Mouse (Mus musculus): ENCODE results near the gene Rtn4ip1. TPM values are rescaled to one million over a fixed set of nuclear protein-coding genes. Genes with fewer than 3 reads are reported as not detected.

Gene Rtn4ip1
- polyA plus RNA-seq, 2 experiments: 10.8 to 14.8 TPM

- DNase-seq (ENCODE audit: low spot score): no peak
- peak overlapping the region; percentile 65 for H3K9ac ChIP-seq (ENCODE audit: low read depth, low read length, severe bottlenecking)
- no peak for TF ChIP-seq POLR2A (IDR thresholded peaks at IDR 0.05; ENCODE audit: borderline replicate concordance, extremely low read depth, insufficient read depth, insufficient read length)
Observed at GRCm38 (mm10) chr10:43900883-43901570, 580 bp upstream of the Rtn4ip1 start.

GRCm38 (mm10) chr10:43904569-43904968 is 3.0 kb downstream of the Rtn4ip1 start:
- H3K4me3 ChIP-seq (replicated peaks; ENCODE audit: low read length): no peak overlapping the region
- no peaks in the 10 kb centered on the region for H3K27me3 ChIP-seq (ENCODE audit: control insufficient read depth, insufficient read depth, low read length)
- ATAC-seq (ENCODE audit: low FRiP score, low read depth): no peak
- H3K4me1 ChIP-seq (ENCODE audit: control insufficient read depth, insufficient read depth, low read length): peaks cover 9% of the 10 kb centered on the region; the same call in 1 of the 2 replicates
- DNase-seq (ENCODE audit: low spot score): no peak
- H3K36me3 ChIP-seq (ENCODE audit: control insufficient read depth, insufficient read depth, low read length): no peaks in the 10 kb centered on the region
- H3K27ac ChIP-seq (replicated peaks; ENCODE audit: low read depth, low read length): no peak overlapping the region
- 66% methylated on average over 1 of the region's 1 CpGs for WGBS
- H3K9ac ChIP-seq (ENCODE audit: low read depth, low read length, severe bottlenecking): no peak overlapping the region
- no peaks in the 10 kb centered on the region for H3K9me3 ChIP-seq (ENCODE audit: control insufficient read depth, low read length)
- no peak overlapping the region for H3K4me2 ChIP-seq (replicated peaks; ENCODE audit: low read depth, low read length, severe bottlenecking)
- TF ChIP-seq POLR2A (IDR thresholded peaks at IDR 0.05; ENCODE audit: borderline replicate concordance, extremely low read depth, insufficient read depth, insufficient read length): no peak

More at GRCm38 (mm10) chr10:43900883-43901570, 580 bp upstream of the Rtn4ip1 start:
- H3K4me1 ChIP-seq (ENCODE audit: control insufficient read depth, insufficient read depth, low read length): peaks cover 9% of the 10 kb centered on the region; the same call in 1 of the 2 replicates
- H3K4me2 ChIP-seq (replicated peaks; ENCODE audit: low read depth, low read length, severe bottlenecking): peak overlapping the region; percentile 67
- no peaks in the 10 kb centered on the region for H3K9me3 ChIP-seq (ENCODE audit: control insufficient read depth, low read length)
- ATAC-seq (ENCODE audit: low FRiP score, low read depth): peak; percentile 72; the same call in 1 of the 2 replicates
- WGBS: 10% methylated on average over 28 of the region's 30 CpGs
- peak overlapping the region; percentile 73 for H3K4me3 ChIP-seq (replicated peaks; ENCODE audit: low read length)
- H3K36me3 ChIP-seq (ENCODE audit: control insufficient read depth, insufficient read depth, low read length): no peaks in the 10 kb centered on the region
- 0 out of 2 replicates have a peak overlapping the region, but pooled peaks have one; percentile 43 for H3K27ac ChIP-seq (replicated peaks; ENCODE audit: low read depth, low read length)
- H3K27me3 ChIP-seq (ENCODE audit: control insufficient read depth, insufficient read depth, low read length): no peaks in the 10 kb centered on the region

GRCm38 (mm10) chr10:43910032-43910872 is 8.6 kb downstream of the Rtn4ip1 start:
- no peak overlapping the region for H3K4me2 ChIP-seq (replicated peaks; ENCODE audit: low read depth, low read length, severe bottlenecking)
- DNase-seq (ENCODE audit: low spot score) (no peak), ATAC-seq (ENCODE audit: low FRiP score, low read depth) (no peak)
- TF ChIP-seq POLR2A (IDR thresholded peaks at IDR 0.05; ENCODE audit: borderline replicate concordance, extremely low read depth, insufficient read depth, insufficient read length): no peak
- no peaks in the 10 kb centered on the region for H3K36me3 ChIP-seq (ENCODE audit: control insufficient read depth, insufficient read depth, low read length)
- no peaks in the 10 kb centered on the region for H3K4me1 ChIP-seq (ENCODE audit: control insufficient read depth, insufficient read depth, low read length)
- H3K4me3 ChIP-seq (replicated peaks; ENCODE audit: low read length): no peak overlapping the region
- no peak overlapping the region for H3K9ac ChIP-seq (ENCODE audit: low read depth, low read length, severe bottlenecking)
- 70% methylated on average over 12 of the region's 12 CpGs for WGBS
- no peak overlapping the region for H3K27ac ChIP-seq (replicated peaks; ENCODE audit: low read depth, low read length)
- H3K9me3 ChIP-seq (ENCODE audit: control insufficient read depth, low read length): no peaks in the 10 kb centered on the region
- H3K27me3 ChIP-seq (ENCODE audit: control insufficient read depth, insufficient read depth, low read length): no peaks in the 10 kb centered on the region

GRCm38 (mm10) chr10:43910873-43911142 is 9.2 kb downstream of the Rtn4ip1 start:
- no peaks in the 10 kb centered on the region for H3K4me1 ChIP-seq (ENCODE audit: control insufficient read depth, insufficient read depth, low read length)
- ATAC-seq (ENCODE audit: low FRiP score, low read depth): no peak
- 86% methylated on average over 8 of the region's 8 CpGs for WGBS

GRCm38 (mm10) chr10:43912236-43912635 is 10.6 kb downstream of the Rtn4ip1 start:
- 72% methylated on average over 3 of the region's 3 CpGs for WGBS
- no peaks in the 10 kb centered on the region for H3K36me3 ChIP-seq (ENCODE audit: control insufficient read depth, insufficient read depth, low read length)
- no peaks in the 10 kb centered on the region for H3K9me3 ChIP-seq (ENCODE audit: control insufficient read depth, low read length)
- no peak overlapping the region for H3K4me2 ChIP-seq (replicated peaks; ENCODE audit: low read depth, low read length, severe bottlenecking)
- 0 out of 2 replicates have a peak, but pooled peaks cover 1% of the 10 kb centered on the region for H3K4me1 ChIP-seq (ENCODE audit: control insufficient read depth, insufficient read depth, low read length)
- no peaks in the 10 kb centered on the region for H3K27me3 ChIP-seq (ENCODE audit: control insufficient read depth, insufficient read depth, low read length)
- H3K9ac ChIP-seq (ENCODE audit: low read depth, low read length, severe bottlenecking): no peak overlapping the region
- H3K4me3 ChIP-seq (replicated peaks; ENCODE audit: low read length): no peak overlapping the region
- H3K27ac ChIP-seq (replicated peaks; ENCODE audit: low read depth, low read length): no peak overlapping the region
- DNase-seq (ENCODE audit: low spot score) (no peak), ATAC-seq (ENCODE audit: low FRiP score, low read depth) (no peak)
- no peak for TF ChIP-seq POLR2A (IDR thresholded peaks at IDR 0.05; ENCODE audit: borderline replicate concordance, extremely low read depth, insufficient read depth, insufficient read length)

More at GRCm38 (mm10) chr10:43910873-43911142, 9.2 kb downstream of the Rtn4ip1 start:
- Histone ChIP-seq H3K27me3 (ENCODE audit: control insufficient read depth, insufficient read depth, low read length) (no peaks in the 10 kb centered on the region), H3K9me3 (ENCODE audit: control insufficient read depth, low read length) (no peaks in the 10 kb centered on the region), H3K36me3 (ENCODE audit: control insufficient read depth, insufficient read depth, low read length) (no peaks in the 10 kb centered on the region), H3K4me3 (replicated peaks; ENCODE audit: low read length) (no peak overlapping the region), H3K4me2 (replicated peaks; ENCODE audit: low read depth, low read length, severe bottlenecking) (no peak overlapping the region), H3K9ac (ENCODE audit: low read depth, low read length, severe bottlenecking) (no peak overlapping the region), H3K27ac (replicated peaks; ENCODE audit: low read depth, low read length) (no peak overlapping the region)
- DNase-seq (ENCODE audit: low spot score): no peak
- no peak for TF ChIP-seq POLR2A (IDR thresholded peaks at IDR 0.05; ENCODE audit: borderline replicate concordance, extremely low read depth, insufficient read depth, insufficient read length)

All from limb, embryonic 14.5 days (tissue).